Mouse (Mus musculus) brain, embryonic 18.5 days (tissue): ENCODE measurements around the gene 1700020N01Rik.

ENCODE experiments used
- DNase-seq: peaks from one replicate; pipeline ENCODE4 v3.0.0-alpha.2; 2012; ENCODE audit warnings: low read depth, low spot score

The 1700020N01Rik gene

DNA sequence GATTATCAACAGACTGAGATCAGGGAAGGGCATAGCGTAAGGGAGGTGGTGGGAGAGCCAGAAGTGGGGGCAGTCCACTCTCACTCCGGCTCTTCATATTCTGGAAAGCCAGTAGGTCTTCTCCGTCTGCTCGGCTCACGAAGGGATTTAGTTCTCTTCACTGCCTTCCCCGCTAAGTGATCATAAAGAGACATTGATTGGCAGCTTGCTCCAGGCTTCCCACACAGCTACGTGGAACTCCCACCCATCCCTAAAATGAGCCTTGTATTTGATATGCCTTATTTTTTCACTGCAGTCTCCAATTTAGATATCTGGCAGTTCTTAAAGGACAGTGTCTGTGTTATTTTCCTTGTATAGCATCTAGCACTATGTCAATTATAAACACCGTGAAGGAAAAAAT, 11.5 kb downstream of the 1700020N01Rik start:
- no peak for DNase-seq

DNA sequence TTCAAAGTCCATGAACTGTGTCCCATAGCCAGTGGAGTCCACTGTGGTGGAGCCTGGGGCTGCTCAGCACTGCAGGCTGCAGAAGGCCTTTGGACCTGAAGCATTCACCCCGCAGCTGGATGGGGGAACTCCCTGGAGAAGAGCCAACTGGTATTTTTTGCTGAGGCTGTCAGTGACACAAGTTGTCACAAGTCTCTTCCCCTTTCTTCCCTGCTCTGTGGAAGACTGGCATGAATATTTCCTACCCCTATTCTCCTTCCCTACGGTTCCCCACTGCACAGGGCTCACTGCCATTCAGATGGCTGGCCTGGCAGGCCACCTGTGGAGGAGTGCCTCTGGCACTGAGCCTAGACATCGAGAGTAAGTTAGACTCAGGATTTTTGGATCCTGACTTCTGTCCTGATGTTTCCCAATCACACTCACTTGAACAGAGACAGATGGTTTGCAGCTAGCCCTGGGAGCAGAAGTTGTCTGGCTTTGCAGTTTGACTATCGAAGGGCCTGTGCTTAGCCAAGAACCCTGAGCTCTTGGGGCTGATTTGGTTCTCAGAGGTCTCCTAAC, 12.1 kb downstream of the 1700020N01Rik start:
- DNase-seq = no peak

DNA sequence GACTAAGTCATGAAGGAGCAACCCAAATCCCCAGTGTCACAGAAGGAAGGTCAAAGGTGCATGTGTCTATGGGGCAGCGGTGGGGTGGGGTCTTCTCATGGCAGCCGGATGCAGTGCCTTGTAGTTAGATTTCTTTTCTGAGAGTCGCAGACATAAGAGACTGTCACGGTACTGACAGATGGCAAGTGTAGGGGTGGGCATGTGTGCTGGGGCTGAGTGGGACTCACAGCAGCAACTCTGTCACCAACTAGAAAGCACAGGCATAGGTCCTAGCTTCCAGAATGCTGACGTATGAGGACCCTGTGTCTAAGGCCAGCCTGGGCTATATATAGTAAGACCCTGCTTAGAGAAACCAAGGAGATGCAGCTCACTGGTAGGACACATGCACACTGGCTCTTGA, 12.7 kb downstream of the 1700020N01Rik start:
- no peak for DNase-seq

DNA sequence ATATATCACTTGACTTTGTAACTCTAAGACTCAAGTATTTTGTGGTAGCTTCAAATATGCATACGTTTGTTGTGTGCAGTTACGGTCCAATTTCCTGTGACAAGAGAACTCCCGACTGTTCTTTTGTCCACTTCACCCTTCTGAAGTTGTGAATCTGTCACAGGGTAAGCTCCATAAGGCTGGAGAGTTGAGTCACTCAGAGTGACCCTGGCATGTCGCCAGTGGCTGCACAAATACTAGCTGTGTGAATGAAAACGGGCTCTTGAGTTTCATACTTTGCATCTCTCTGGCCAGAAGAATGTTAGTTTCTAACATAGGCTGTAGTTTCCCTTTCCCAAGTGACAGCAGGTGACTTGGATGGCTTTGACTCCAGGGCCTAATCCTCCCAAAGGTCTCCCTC, 14.0 kb downstream of the 1700020N01Rik start:
- DNase-seq = no peak

DNA sequence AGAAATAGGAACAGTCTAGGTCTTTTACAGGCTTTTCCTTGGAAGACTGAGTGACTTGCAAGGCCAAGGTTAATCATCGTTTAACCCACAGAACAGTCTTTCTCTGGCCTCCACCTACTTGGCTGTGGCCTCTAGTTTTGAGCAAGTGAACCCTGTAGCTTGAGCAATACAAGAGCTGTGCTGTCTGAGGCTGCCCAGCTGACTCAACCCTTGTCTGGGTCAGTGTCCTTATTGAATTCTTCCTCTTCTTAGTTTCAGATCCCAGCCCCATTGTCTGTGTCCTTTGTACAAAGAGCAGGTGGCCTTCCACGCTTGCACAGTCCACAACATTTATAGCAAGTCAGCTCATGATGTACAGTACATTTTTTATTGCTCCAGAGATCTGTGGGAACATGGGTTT, 16.6 kb downstream of the 1700020N01Rik start:
- DNase-seq = no peak

DNA sequence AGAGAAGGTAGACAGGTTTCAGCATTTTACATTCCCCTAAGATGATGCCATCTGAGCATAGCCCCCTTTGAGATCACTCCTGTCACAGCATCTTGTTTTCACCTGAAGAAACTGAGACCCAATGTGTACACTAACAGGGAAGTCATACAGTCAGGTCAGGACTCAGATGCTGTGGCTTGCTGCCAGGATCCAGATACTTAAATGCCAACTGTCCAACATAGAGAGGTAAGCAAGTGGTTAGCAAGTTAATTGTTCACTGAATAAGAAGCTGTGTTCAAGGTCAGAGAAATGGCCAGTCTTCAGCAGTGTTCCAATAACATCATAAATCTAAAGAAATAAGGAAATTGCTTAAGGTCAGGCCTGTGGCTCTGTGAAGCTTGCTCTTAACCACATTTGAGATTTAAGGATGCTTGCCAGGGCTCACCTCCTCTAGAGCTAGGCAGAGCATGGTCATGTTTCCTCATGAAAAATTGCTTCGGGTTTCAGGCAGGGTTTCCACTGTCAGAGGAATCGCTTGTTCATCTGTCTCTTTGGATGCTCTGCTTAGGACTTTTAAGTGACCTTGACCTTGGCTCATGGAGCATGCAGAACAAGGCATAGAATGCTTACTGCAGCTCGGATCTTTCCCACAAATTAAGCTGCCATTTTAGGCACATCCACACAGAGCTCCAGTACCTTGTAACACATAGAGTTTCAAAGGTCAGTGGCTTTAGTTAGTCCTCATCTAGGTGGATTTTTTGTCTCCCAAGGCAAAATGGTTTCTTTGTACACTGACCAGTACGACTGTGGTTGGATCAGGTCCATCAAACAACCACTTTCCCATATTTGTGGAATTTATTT, 20.3 kb downstream of the 1700020N01Rik start:
- no peak for DNase-seq

DNA sequence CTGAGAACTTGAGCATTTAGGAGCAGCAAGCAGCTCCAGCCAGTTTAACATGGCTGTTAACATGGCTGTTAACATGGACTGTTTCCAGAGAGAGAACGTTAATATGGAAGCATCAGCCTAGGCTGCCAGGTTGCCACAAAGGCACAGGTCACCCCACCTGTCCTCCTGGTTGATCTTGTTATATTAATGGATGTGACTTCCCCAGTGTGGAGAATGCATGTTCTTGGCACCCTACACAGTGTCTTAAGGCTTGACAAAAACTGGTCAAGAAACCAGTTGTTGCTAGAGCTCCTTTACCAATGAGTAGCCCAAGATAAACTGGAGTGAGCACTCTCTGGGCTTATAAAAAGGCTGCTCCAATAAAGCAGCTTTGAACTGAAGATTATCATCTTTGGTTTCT, 21.6 kb downstream of the 1700020N01Rik start:
- DNase-seq = no peak

DNA sequence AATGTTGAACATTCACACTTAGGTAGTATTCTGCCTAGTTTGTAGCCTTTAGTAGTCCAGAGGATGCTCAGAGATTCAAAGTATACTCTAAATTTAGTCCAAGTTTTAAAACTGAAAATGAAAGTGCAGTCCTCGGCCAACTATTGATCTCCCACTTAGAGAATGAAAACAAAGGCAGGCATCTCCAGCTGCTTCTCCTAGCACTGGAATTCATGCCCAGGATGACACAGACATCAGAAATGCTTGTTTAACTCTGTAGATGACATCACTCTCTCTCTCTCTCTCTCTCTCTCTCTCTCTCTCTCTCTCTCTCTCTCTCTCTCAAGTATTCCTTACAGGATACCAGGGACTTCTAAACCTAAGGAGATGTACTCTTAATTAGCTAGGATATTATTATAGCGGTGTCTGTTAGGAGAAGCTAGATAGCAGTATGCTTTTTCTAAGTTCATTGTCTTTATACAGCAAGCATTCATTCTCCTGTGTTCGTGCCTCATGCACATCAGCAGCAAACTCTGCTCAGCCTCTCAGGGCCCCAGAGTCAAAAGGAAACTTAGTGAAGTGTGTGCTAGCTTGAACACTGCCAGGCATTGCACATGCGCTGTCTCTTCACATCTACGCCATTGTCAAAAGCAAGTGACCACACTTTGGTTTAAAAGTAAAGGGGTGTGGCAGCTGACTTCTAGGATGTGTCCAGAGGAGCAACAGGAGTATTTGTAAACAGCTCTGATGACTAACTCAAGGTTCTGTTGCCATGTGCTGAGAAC, 26.0 kb downstream of the 1700020N01Rik start:
- no peak for DNase-seq

DNA sequence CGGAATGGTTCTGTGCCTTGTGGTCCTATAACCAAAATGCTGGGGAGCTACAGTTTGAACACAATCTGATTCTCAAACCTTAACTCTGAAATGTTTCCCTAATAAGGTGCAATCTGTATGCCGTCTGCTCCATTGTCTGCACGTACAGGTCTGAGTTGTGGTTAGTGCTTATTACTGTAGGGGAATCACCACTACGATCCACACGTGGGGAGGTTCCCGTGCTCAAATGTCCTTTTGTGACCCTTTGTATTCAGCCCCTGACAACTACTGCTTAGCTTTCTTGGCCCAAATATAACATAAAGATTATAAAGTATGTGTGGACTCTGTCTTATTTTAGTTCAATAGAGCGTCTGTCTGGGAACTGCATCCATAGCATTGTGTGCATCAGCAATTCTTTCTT, 29.1 kb downstream of the 1700020N01Rik start:
- DNase-seq = no peak

DNA sequence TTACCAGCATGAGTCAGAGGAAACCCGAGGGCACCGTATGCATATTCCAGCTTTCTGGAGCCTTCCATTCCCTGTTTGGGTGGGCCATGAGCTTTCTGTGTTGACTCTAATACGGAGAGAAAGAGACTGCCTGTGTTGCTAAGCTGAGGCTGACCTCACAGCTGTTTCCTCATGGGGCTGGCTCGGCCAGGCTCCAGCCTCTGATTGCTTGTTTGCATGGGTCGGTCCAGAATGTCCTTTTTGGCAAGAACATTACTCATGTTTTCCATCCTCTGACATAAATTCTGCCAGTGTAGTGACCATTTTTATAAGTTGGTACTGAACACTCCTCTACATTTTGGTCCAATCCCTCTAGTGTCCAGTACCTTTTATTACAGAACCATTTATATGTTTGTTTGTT, 35.6 kb downstream of the 1700020N01Rik start:
- no peak for DNase-seq

DNA sequence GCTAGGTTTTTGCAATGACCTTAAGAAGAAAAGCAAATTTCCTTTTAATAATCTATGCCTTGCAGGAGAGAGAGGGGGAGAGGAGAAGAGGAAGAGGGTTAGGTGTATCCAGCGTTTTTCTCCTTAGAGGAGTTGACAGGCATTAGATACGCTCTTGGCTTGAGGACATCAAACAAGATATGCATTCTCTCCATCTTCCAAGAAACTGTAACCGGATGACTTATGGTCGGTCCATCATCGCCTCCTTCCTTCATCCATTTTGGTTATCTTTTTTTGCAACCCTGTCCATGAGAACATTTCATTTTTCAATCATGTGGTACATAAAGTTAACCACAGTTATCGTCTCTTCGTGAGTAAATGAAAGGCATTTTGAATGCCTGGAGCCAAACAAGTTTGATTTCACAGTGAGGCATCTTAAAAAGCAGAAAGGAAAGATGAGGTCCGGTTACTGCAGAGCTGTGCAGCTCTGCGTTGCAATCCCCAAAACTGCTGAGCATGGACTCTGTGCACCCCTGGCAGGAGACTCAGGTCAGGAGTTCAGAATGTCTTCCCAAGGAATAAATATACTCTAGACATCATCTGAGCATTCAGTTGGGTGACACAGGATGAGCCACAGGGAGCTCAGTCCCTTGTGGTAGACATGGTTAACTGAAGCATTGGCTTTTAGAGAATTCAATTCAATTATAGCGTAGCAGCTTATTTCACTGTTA, 36.2 kb downstream of the 1700020N01Rik start:
- no peak for DNase-seq

DNA sequence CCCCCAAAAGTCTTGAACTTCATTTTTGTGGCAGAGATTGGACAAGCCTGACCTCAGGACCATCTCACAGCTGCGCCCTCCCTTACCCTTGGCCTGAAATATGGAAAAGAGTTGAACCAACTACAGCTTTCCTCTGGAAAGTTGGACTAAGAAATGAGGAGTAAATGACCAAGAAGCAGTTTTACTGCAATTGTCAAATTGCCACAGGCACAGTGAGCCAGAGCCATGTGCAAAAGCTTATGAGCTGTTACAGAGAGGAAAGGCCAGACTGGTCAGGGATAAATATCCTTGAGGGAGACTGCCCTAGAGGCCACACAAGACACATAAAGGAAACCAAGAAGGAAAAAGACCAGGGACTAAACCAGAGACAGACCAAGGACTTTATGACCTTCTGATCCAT, 38.5 kb downstream of the 1700020N01Rik start:
- no peak for DNase-seq

DNA sequence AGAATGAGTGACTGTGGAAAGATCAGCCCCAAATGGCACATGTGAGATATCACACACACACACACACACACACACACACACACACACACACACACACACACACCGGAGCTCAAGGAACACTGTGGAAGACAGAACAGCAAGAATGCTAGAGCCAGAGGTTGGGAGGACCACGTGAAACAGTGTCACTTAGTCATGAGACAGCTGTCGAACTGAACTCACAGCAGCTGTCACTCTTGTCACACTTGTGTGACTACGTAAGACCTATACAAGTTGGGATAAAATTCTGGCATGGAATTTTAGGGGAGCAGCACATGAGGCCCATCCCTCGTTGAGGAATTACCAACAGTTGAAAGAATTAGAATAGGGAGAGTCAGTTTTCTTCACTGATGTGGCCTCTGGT, 39.7 kb downstream of the 1700020N01Rik start:
- DNase-seq = no peak

DNA sequence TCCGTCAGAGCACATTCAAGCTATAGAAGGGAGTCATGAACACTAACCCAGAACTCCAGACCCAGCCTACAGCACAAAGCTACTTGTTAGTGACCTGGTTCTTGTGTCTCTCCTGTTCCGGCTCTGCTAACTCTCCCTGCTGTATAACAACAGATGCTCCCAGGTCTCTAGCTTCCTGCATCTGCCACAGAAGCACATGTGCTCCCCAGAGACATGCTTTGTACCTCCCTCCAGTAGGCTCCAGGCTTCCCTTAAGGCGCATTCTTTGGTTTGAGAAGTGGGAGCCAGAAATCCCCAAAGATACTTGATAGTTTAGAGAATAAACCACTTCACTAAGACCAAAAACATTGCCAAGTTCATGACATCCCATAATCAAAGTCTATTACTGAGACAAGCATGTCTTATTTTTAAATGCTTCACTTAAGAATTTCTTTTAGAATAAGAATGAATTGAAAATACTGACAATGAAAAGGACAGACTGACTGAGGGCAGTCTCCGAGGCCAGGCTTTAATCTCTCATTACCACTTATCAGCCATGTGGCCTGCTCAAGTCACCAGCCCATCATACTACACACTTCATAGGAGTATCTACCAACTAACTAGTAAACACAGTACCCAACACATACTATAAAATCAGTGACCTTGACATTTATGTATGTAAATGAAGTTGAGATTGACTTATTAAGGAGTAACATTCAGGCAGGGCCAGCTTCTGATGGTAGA, 43.2 kb downstream of the 1700020N01Rik start:
- no peak for DNase-seq

DNA sequence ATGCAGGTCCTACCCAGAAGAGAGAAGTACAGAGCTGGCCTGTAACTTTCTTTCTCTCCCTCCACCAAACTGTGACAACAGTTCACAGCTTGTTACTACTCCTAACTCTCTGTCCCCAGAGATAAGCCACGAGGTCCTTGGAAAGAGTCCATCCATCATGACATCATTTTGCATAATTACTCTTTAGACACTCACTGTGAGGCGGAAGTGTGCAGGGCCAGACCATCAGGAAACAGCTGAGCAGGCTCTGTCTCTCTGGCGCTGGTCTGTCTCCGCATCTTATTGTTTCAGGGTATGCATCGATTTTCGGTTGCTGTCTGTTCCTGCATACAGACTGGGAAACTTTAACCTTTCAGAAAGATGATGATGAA, 43.8 kb downstream of the 1700020N01Rik start:
- DNase-seq = no peak

DNA sequence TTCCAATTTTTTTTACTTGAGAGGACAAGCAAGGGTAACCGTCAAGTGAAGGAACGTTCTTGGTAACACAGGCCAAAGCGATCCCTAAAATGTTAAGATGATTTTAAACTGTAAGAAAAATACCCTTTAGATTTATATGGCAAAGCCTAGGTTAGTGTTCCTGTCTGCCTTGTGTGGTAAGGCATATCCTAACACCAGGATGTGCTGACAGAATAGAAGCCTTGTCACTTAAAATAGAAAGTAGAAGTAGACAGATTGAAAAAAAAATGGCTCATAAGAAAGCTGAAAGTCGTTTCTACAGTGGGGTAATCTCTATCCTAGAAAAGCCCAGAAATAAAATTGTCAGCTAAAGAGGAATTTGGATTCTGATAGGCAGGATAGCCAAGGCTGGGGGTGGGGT, 58.4 kb downstream of the 1700020N01Rik start:
- no peak for DNase-seq

DNA sequence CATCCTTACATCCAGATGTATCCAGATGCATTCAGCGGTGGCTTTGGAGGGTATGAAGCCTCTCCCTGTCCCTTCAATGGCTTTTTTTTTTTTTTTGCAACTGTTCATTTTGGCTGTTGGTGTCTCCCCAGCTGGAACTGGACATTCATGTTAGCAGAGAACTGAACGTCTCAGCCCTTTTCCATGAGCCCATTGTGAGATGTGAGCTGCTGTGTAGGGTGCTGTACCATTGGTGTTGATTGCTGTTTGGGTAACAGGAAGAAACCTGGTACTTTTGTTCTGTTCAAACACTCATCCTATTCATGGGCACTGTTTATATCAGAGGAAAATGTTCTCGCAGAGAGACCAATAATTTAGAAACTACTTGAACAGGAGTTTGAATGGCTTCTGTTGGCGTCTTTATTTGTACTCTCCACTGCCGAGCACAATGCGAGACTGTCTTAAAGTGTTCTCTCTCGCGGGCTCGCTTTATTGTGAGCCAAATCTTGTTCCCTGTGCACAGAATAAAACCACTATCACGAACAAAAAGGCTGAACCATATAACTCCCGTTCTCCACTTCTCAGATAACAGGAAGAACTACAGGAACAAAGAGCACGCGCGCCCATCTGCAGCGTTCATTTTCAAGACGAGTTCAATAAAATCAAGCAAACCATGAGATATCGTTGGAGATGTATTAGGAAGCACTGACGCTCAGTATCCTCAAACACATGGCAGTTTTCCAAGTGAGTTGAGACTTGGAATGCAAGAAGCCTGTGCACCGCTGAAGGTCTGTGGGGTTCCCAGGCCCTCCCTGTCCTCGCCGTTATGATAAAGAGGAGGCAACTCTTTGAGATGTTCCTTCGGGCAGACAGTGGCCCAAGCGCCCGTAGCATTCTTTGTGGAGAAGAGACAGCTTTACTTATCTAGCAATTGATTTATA, 59.7 kb downstream of the 1700020N01Rik start:
- no peak for DNase-seq

DNA sequence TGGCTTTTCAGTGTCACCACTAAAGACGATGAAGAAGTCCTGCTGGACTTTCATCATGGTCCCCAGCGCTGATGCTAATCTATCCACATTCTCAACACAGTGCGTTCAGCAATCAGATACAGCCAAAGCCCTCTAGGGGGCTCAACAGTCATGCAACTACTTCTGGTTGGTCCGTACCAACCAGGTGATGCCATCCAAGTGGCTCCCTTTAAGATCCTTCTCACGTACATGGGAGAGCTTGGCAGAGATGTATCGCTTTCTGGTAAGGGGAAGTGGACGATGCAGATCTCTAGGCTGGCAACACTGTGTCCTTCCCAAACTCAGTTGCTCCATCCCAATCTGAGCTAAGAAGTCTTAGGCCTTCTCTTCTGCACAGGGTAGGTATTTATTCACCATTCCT, 60.5 kb downstream of the 1700020N01Rik start:
- DNase-seq = no peak

DNA sequence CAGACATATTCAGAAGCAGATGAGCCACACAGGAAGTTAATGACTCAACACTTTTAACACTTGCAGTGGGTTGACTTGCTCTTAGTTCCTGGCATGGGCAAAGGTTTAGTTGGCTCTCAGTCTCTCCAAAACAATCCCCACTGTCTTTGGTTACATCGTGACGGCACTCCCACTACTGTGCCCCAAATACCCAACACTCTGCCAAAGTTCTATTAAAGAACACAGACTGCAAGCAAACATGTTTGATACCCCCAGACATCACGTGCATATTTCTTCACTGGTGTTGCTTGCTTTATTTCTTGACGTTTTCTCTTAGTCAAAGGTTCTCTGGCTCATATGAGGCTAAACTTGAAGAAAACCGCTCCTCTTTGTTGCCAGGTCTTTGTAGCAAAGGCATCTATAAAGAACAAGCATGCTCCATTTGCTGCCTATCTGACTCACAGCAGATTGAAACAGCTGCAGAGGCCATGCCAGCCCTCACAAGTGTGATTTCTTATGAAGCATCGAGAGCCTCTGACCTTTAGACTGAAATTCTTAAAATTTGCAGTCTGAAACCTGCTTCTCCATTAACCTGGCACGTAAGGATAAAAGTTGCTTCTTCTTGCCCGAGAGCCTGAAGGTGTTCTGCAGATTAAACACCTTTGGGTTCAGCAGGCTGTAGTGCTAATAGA, 66.8 kb downstream of the 1700020N01Rik start:
- no peak for DNase-seq

DNA sequence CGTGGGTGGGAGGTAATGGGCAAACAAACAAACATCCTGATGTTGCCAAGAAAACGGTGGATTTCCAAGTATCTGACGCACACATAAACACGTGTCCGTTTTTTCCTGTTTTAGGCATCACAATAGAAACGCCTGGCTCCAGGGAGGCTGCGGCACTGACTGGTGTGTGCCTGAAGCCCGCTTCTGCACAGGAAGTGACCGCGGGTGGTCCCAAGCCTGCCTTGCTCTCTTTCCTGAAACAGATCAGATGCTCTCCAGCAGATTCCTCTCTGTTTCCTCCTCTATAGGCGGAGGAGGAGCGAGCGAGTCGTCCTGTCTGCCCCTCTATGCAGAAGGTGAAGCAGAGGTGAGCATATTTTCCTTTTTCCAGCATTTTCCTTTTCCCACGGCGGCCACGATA, 76.0 kb downstream of the 1700020N01Rik start:
- DNase-seq = no peak
